Mouse (Mus musculus) kidney, embryonic 14.5 days (tissue): ENCODE measurements at regions not wholly inside any gene's neighbourhood (a gene's known extent, or its start where the extent isn't known, plus 50 kb on each side); places are given as distances from the start of the nearest gene placed in this dataset.

ENCODE experiments used
- ATAC-seq: fragments of 200-750 bp; cut with Nextera tagmentation; 2 replicates; pipeline ENCODE4 v1.8.0; 2017; ENCODE audit warnings: moderate number of reproducible peaks, mild to moderate bottlenecking, moderate TSS enrichment, moderate library complexity; ENCODE audit not compliant: low FRiP score, low TSS enrichment
- H3K27ac ChIP-seq: fragments of 300-500 bp; sonication (generic); 2 replicates; pipeline ENCODE4 v1.5.1; 2014; ENCODE audit warnings: low read depth, mild to moderate bottlenecking, low read length, moderate library complexity, mixed read lengths
- H3K27me3 ChIP-seq: fragments of 300-500 bp; sonication (generic); 2 replicates; pipeline ENCODE4 v1.6.1; 2014; ENCODE audit warnings: mild to moderate bottlenecking, low read length; ENCODE audit not compliant: control insufficient read depth, insufficient read depth
- H3K36me3 ChIP-seq: fragments of 300-500 bp; sonication (generic); 2 replicates; pipeline ENCODE4 v1.6.1; 2014; ENCODE audit warnings: low read length, mixed read lengths; ENCODE audit not compliant: control insufficient read depth, insufficient read depth
- H3K4me1 ChIP-seq: fragments of 300-500 bp; sonication (generic); 2 replicates; pipeline ENCODE4 v1.6.1; 2014; ENCODE audit warnings: low read length, mixed read lengths; ENCODE audit not compliant: control insufficient read depth, insufficient read depth
- H3K4me2 ChIP-seq: fragments of 300-500 bp; sonication (generic); replicated peaks from 2 replicates; pipeline ENCODE4 v1.6.1; 2014; ENCODE audit warnings: low read depth, mild to moderate bottlenecking, low read length
- H3K4me3 ChIP-seq: fragments of 300-500 bp; sonication (generic); 2 replicates; pipeline ENCODE4 v1.5.1; 2014; ENCODE audit warnings: mild to moderate bottlenecking, low read length
- H3K9ac ChIP-seq: fragments of 300-500 bp; sonication (generic); 2 replicates; pipeline ENCODE4 v1.6.1; 2014; ENCODE audit warnings: low read depth, mild to moderate bottlenecking, low read length, moderate library complexity
- H3K9me3 ChIP-seq: fragments of 300-500 bp; sonication (generic); 2 replicates; pipeline ENCODE4 v1.6.1; 2016; ENCODE audit warnings: low read length; ENCODE audit not compliant: control insufficient read depth
- WGBS: fragments of 180-500 bp; shearing (Covaris S2); extraction: QIAGEN DNeasy Blood & Tissue Kit; methylation state at CpG from one replicate; pipeline ENCODE4 v1.1.7; 2014; 5-methylcytosine and 5-hydroxymethylcytosine counted together

- no peaks in the 10 kb centered on the region for H3K4me1 ChIP-seq
- no peak overlapping the region for H3K27ac ChIP-seq
- no peaks in the 10 kb centered on the region for H3K9me3 ChIP-seq
- ATAC-seq = no peak
- no peaks in the 10 kb centered on the region for H3K27me3 ChIP-seq
- no peaks in the 10 kb centered on the region for H3K36me3 ChIP-seq
- 13% methylated on average over 7 of the region's 7 CpGs for WGBS
- H3K4me3 ChIP-seq = no peak overlapping the region
- no peak overlapping the region for H3K9ac ChIP-seq
- no peak overlapping the region for H3K4me2 ChIP-seq
Measured at GRCm38 (mm10) chr7:137930200-137930599, 467.3 kb downstream of the Tcerg1l start.

GRCm38 (mm10) chr7:137935896-137936295 is 461.6 kb downstream of the Tcerg1l start:
- H3K27me3 ChIP-seq = no peaks in the 10 kb centered on the region
- no peaks in the 10 kb centered on the region for H3K9me3 ChIP-seq
- ATAC-seq = no peak
- no peak overlapping the region for H3K4me3 ChIP-seq
- WGBS = 38% methylated on average over 3 of the region's 3 CpGs
- H3K27ac ChIP-seq = no peak overlapping the region
- H3K36me3 ChIP-seq = no peaks in the 10 kb centered on the region
- H3K4me2 ChIP-seq = no peak overlapping the region
- no peaks in the 10 kb centered on the region for H3K4me1 ChIP-seq
- no peak overlapping the region for H3K9ac ChIP-seq

GRCm38 (mm10) chr7:137939116-137939515 is 458.4 kb downstream of the Tcerg1l start:
- Histone ChIP-seq H3K27me3 (no peaks in the 10 kb centered on the region), H3K9ac (no peak overlapping the region), H3K27ac (no peak overlapping the region), H3K4me2 (no peak overlapping the region), H3K36me3 (no peaks in the 10 kb centered on the region), H3K4me3 (no peak overlapping the region), H3K4me1 (no peaks in the 10 kb centered on the region), H3K9me3 (no peaks in the 10 kb centered on the region)
- no peak for ATAC-seq
- WGBS = 85% methylated on average over 8 of the region's 8 CpGs

- 78% methylated on average over 5 of the region's 5 CpGs for WGBS
- H3K4me3 ChIP-seq = no peak overlapping the region
- no peaks in the 10 kb centered on the region for H3K9me3 ChIP-seq
- no peaks in the 10 kb centered on the region for H3K4me1 ChIP-seq
- no peak overlapping the region for H3K27ac ChIP-seq
- H3K4me2 ChIP-seq = no peak overlapping the region
- no peaks in the 10 kb centered on the region for H3K36me3 ChIP-seq
- H3K27me3 ChIP-seq = no peaks in the 10 kb centered on the region
- no peak for ATAC-seq
- no peak overlapping the region for H3K9ac ChIP-seq
Measured at GRCm38 (mm10) chr7:137940084-137940483, 457.4 kb downstream of the Tcerg1l start.

GRCm38 (mm10) chr7:137944991-137945390 is 452.5 kb downstream of the Tcerg1l start:
- WGBS = 89% methylated on average over 2 of the region's 2 CpGs
- H3K4me3 ChIP-seq = no peak overlapping the region
- no peak overlapping the region for H3K27ac ChIP-seq

GRCm38 (mm10) chr7:137947424-137947823 is 450.1 kb downstream of the Tcerg1l start:
- Histone ChIP-seq H3K36me3 (no peaks in the 10 kb centered on the region), H3K27ac (no peak overlapping the region), H3K9ac (no peak overlapping the region), H3K4me2 (no peak overlapping the region), H3K27me3 (no peaks in the 10 kb centered on the region), H3K4me1 (no peaks in the 10 kb centered on the region), H3K4me3 (no peak overlapping the region), H3K9me3 (no peaks in the 10 kb centered on the region)
- no peak for ATAC-seq
- 17% methylated on average over 5 of the region's 5 CpGs for WGBS

More at GRCm38 (mm10) chr7:137944991-137945390, 452.5 kb downstream of the Tcerg1l start:
- H3K9ac ChIP-seq = no peak overlapping the region
- H3K4me1 ChIP-seq = no peaks in the 10 kb centered on the region
- no peaks in the 10 kb centered on the region for H3K27me3 ChIP-seq
- H3K4me2 ChIP-seq = no peak overlapping the region
- ATAC-seq = no peak
- no peaks in the 10 kb centered on the region for H3K9me3 ChIP-seq
- H3K36me3 ChIP-seq = no peaks in the 10 kb centered on the region

GRCm38 (mm10) chr7:137957354-137957753 is 440.2 kb downstream of the Tcerg1l start:
- Histone ChIP-seq H3K4me3 (no peak overlapping the region), H3K4me2 (no peak overlapping the region), H3K9me3 (no peaks in the 10 kb centered on the region), H3K27ac (no peak overlapping the region), H3K27me3 (no peaks in the 10 kb centered on the region), H3K4me1 (no peaks in the 10 kb centered on the region), H3K36me3 (no peaks in the 10 kb centered on the region), H3K9ac (no peak overlapping the region)
- 77% methylated on average over 5 of the region's 5 CpGs for WGBS
- ATAC-seq = no peak

- WGBS = 72% methylated on average over 5 of the region's 5 CpGs
- H3K27me3 ChIP-seq = no peaks in the 10 kb centered on the region
Measured at GRCm38 (mm10) chr7:137957848-137958247, 439.7 kb downstream of the Tcerg1l start.

GRCm38 (mm10) chr7:137963470-137964095 is 433.9 kb downstream of the Tcerg1l start:
- no peaks in the 10 kb centered on the region for H3K9me3 ChIP-seq
- no peaks in the 10 kb centered on the region for H3K27me3 ChIP-seq
- no peak for ATAC-seq
- WGBS = 45% methylated on average over 3 of the region's 3 CpGs
- no peak overlapping the region for H3K9ac ChIP-seq
- H3K4me1 ChIP-seq = no peaks in the 10 kb centered on the region
- H3K36me3 ChIP-seq = no peaks in the 10 kb centered on the region
- H3K4me3 ChIP-seq = no peak overlapping the region
- no peak overlapping the region for H3K4me2 ChIP-seq
- H3K27ac ChIP-seq = no peak overlapping the region

More at GRCm38 (mm10) chr7:137957848-137958247, 439.7 kb downstream of the Tcerg1l start:
- no peak overlapping the region for H3K27ac ChIP-seq
- H3K4me2 ChIP-seq = no peak overlapping the region
- no peaks in the 10 kb centered on the region for H3K36me3 ChIP-seq
- no peak overlapping the region for H3K9ac ChIP-seq
- H3K4me1 ChIP-seq = no peaks in the 10 kb centered on the region
- no peak overlapping the region for H3K4me3 ChIP-seq
- H3K9me3 ChIP-seq = no peaks in the 10 kb centered on the region
- no peak for ATAC-seq
